Mouse (Mus musculus) cerebellum, adult 11-12 months (tissue): ENCODE data around the gene Gbf1.
"Not testable (repeated sequence)": the region's sequence is repeated elsewhere in the genome, so short reads cannot be mapped to it uniquely, and the experiment has no call there.

Experiments
- DNase-seq: peaks from one replicate; pipeline ENCODE4 v3.0.0; 2022

Gbf1 gene

GRCm38 (mm10) chr19:46147511-46148371 lies 4.6 kb upstream of the Gbf1 start, which contains the start of gene Pitx3:
TSS of gene Pitx3 (minus strand) at chr19:46148326.
- no peak for DNase-seq

- DNase-seq: no peak
These were observed 3.9 kb upstream of the Gbf1 start for GRCm38 (mm10) chr19:46148372-46148760.

- no peak for DNase-seq
These were observed 3.2 kb upstream of the Gbf1 start for GRCm38 (mm10) chr19:46149091-46149490.

DNA sequence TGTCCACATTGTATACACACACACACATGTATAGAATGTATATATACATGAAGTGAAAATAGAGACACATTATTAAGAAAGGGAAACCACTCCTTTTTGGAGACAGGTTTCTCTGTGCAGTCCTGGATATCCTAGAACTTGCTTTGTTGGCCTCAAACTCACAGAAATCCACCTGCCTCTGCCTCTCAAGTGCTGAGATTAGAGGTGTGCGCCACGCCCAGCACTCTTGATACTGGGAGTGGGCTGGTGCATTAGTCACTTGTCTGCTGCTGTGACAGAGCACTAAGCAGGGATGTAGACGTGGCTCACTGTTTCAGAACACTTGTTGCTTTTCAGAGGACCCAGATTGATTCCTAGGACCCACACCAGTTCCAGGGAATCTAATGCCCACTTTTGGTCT lies 13.6 kb downstream of the Gbf1 start:
- DNase-seq: no peak

DNA sequence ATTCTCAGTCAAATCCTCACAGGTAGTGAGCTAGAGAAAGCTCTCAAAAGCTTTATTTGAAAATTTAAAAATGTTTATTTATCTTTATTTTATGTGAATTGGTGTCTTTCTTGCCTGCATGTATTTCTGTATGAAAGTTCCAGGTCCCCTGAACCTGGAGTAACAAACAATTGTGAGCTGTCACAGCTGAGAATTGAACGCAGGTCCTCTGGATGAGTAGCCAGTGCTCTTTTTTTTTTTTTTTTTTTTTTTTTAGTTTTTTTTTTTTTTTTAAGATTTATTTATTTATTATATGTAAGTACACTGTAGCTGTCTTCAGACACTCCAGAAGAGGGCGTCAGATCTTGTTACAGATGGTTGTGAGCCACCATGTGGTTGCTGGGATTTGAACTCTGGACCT lies 14.9 kb downstream of the Gbf1 start:
- not testable (repeated sequence) for DNase-seq

DNA sequence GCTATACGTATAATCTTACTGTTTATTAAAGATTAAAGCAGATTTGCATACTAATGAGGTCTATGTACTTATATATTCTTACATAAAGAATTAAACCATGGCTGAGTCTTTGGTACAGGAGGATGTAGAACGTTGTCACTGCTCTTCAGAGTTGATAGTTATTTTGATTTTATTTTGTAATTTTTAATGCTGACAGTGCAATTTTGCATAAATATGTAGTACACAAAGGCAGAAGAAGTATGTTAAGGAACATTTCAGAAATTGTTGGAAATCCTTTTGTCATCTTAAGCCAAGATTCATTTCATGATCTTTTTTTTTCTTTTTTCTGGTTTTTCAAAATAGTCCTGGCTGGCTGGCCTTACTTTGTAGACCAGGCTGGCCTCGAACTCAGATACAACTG lies 17.1 kb downstream of the Gbf1 start:
- DNase-seq: no peak

DNA sequence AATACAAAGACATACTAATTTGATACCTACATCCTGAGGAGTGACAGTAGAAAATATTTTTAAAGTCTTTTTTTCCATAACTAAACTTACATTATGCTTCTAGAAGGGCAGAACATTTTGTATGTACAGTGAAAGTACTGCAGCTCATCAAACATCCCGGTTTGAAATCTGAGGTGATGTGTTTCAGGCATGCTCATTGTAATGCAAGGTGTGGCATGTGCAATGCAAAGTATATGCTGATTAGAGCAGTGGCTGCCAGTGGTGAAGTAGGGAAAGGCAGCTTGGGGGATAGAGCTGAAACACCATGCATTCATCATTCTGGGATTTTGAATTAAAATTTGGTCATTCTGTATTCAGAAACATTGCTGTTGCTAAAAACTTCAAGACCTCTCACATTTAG lies 17.6 kb downstream of the Gbf1 start:
- DNase-seq: no peak

DNA sequence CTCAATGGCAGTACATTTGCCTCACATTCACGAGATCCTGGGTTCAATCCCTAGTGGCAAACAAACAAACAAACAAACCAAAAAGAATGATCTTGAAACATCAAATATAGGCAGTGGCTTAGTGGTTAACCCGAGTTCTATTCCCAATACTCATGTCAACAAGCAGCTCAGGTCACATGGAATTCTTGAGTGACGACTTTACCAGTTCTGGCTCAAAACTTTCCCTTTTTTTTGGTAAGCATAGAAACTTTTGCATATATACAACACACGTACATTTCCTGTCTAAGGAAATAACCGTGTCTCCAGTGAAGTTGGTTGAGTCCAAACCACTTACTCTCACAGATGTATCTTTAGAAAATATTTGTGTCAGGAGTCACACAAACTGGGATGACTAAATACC lies 20.2 kb downstream of the Gbf1 start:
- no peak for DNase-seq

- no peak for DNase-seq
These were observed 22.9 kb downstream of the Gbf1 start for GRCm38 (mm10) chr19:46175173-46175572.

DNA sequence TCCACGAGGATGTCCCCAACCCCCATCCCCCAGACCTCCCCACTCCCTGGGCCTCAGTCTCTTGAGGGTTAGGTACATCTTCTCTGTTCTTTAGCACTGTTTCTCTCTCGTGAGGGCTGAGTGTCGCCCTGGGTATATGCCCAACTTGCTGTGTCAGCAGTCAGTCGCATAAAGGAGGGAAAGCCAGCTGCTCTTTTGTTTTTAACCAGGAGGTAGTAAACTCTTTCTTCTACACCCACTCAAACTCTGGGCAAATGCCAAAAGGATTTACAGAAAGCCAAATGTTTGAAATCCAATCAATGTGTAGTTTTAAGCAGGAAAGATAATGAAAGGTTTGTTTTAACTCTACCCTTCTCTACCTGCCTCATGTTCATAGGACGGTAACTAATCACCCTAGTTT lies 24.7 kb downstream of the Gbf1 start:
- DNase-seq: no peak

DNA sequence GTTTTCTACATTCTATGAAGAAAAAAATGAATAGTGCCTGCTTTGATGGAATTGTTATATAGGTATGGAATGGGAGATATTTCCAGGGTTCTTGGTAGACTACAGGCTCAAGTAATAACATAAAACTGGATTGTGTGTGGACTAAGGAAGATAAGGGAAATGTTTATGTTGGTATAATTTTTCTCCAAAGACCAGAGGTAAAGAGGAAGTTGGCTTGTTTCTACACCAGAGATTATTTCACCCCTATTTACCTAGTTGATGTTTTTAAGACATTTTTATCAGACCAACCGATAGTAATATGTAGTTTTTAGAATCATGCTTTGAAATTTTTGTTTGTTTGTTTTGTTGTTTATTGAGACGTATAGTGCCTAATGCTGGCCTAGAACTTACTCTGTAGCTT lies 28.0 kb downstream of the Gbf1 start:
- no peak for DNase-seq

GRCm38 (mm10) chr19:46182241-46182640 lies 29.9 kb downstream of the Gbf1 start:
- DNase-seq: no peak

- no peak for DNase-seq
These were observed 34.3 kb downstream of the Gbf1 start for GRCm38 (mm10) chr19:46186611-46187010.

- DNase-seq: no peak
These were observed 34.9 kb downstream of the Gbf1 start for GRCm38 (mm10) chr19:46187203-46187602.

- DNase-seq: no peak
These were observed 46.0 kb downstream of the Gbf1 start for GRCm38 (mm10) chr19:46198293-46198692.

DNA sequence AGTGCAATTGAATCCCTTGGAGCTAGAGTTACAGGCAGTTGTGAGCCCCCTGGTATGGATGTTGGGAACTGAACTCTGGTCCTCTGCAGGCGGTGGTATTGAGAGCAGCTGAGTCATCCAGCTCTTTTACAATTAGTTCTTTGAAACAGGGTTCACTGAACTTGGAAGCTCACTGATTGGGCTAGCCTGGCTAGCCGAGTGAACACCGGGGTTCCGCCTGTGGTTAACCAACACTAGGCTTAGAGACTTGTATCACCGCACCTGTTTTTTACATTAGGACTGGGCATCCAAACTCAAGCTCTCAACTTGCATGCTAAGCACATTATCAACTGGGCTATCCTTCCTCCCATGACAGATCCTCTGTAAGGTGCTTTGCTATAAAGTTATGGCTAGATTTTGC lies 46.6 kb downstream of the Gbf1 start:
- no peak for DNase-seq

DNA sequence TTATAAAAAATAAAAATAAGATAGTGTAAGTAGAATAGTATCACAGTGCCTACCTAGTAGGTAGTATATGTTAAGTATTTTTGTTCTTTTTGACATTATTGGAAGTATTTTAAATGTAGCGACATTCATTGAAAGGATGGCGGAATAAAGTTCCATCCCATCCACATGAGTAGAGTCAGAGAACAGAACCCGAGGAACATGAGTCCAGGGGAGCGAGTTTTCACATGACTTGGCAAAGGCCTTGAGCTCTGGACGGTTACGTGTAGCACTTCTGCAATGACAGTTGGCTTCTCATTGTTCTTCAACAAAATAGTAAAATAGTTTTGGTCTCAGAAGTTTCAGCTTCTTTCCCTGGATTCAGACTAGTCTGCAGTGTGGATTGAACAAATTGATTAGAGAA lies 51.9 kb downstream of the Gbf1 start:
- no peak for DNase-seq

DNA sequence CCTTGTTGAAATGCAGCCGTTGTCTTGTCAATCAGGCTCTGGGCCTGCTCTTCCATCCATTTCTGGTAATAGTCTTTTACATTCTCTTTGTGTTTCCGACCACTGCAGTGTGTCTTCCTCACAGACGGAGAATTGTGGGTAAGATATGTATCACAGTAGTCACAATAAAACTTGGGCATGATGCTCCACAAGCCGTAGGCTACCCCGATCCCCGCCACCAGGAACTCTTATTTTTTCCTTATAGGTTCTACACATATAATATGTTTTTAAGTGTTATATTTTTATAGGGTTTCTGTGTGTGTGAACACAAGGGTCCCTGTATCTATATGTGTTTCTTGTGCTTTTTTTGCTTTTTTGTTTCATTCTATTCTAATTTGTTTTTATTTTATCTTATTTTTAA lies 53.4 kb downstream of the Gbf1 start:
- no peak for DNase-seq

GRCm38 (mm10) chr19:46210951-46211350 lies 58.6 kb downstream of the Gbf1 start:
- DNase-seq: no peak

DNA sequence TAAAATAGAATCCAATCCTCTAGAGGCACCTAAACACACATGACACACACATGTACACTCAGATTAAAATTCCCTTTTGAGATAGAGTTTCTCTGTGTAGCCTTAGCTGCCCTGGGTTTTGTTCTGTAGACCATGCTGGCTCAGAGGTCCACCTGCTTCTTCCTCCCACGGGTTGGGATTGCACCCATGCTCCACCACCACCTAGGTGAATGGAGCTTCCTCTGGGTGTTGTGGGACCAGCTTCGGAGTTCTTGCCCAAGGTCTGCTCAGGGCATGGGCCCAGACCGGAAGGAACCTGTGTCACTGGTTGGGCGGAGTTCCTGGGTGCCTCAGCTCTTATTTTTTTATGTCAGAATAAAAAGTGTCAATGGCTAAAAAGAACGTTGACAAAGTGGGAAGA lies 62.2 kb downstream of the Gbf1 start:
- no peak for DNase-seq

DNA sequence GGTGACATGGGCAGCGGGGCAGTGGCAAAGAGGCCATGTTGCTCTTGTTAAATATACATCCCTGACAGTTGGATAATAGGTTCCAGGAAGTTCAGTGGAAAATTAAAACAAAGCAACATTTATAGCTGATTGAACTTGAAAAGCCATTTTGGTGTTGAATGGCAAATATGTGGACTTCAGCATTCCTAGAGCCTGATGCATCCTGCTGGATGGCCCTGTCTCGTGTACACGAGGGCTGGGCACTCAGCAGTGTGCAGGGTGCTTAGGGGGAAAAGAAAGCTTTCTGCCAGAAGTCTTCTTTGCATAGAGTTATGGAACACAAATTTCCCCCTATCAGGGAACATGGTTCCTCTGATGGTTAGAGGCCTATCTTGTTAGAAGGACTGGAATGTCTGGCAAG lies 63.1 kb downstream of the Gbf1 start:
- no peak for DNase-seq

DNA sequence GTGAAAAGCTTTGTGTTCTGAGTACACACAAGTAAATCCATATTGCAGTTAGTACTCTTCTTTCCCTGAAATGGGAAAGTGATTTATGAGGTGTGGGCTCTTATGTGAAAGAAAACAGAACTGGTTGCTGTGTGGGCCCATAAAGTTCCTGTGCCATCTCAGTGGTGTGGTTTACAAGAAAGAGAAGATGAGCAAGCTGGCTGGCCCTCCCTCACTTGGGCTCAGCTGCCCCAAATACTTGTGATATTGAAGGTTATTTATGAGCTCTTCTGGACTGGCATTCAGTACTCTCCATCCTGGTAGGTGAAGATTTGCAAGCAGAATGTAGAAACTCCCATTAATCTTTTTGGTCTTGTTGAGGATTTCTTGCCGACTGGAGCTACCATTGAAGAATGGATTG lies 64.4 kb downstream of the Gbf1 start:
- DNase-seq: no peak

- DNase-seq: not testable (repeated sequence)
These were observed 65.0 kb downstream of the Gbf1 start for GRCm38 (mm10) chr19:46217347-46217746.

- DNase-seq: peak; percentile 41
These were observed 67.8 kb downstream of the Gbf1 start for GRCm38 (mm10) chr19:46220116-46220515.

DNA sequence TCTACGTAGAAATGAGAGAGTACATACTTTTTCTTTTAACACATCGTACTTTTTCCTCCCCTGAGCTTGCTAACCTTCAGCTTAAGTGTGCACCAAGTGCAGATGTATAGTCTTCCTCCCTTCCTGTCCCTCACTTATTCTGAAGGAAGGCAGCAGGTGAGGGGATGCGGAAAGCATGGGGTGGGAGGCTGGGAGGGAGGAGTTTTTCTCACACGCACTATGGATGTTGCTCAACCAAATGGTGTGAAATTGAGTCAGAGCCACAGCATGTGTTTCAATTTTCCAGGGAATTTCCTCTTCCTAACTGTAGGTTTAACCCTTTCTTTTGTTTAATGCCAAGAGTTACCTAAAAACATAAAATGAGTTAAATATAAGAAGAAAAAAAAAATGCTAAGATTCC lies 70.8 kb downstream of the Gbf1 start:
- no peak for DNase-seq
